Mouse (Mus musculus) cerebellum, adult 9-10 months (tissue): Measurements from ENCODE around the gene Gm20903.
"Not testable (repeated sequence)": the region's sequence is repeated elsewhere in the genome, so short reads cannot be mapped to it uniquely, and the experiment has no call there.

Experiments used
- DNase-seq: peaks from one replicate; pipeline ENCODE4 v3.0.0; 2022

Gm20903 gene

GRCm38 (mm10) chrY:73669015-73669414 lies at the start of gene Gm20903:
Gene Gm20903, plus strand, starts transcription at chrY:73669315.
- not testable (repeated sequence) for DNase-seq
